ENCODE assay signal across 13 mouse cellular contexts in genomic region chr10:62530183-62530582, GRCm38 (mm10). TPM values are rescaled to one million over a fixed set of nuclear protein-coding genes. Genes with fewer than 3 reads are reported as not detected.
DNase-seq lines count a peak whose midpoint lies in the region; ATAC-seq lines count a peak whose summit lies in the region.
"Had no signal": no experiment of that assay in that cellular context is flagged by ENCODE, and none has a peak within 500 bp of the region (broad histone marks: within the 10 kb centered on the region; RNA-seq: fewer than 3 reads in every experiment).

No protein-coding gene starts in this region.

- H3K9me3 ChIP-seq in kidney, embryonic 15.5 days (replicated peaks), result no peaks in the 10 kb centered on the region
- no peaks in the 10 kb centered on the region for H3K9me3 ChIP-seq in liver, embryonic 11.5 days (ENCODE audit: control insufficient read depth, low read length)
- H3K9me3 ChIP-seq: forebrain, embryonic 10.5 days; liver, embryonic 12.5 days had no signal

- ATAC-seq in kidney, embryonic 15.5 days (replicated peaks; ENCODE audit: low FRiP score), result no peak; the same call in 1 of the 2 replicates
- peak; percentile 39; the same call in 1 of the 2 replicates for ATAC-seq in granulocyte monocyte progenitor cell, adult 5-6 weeks (replicated peaks; ENCODE audit: poor library complexity, severe bottlenecking)
- peak; percentile 82 for ATAC-seq in monocyte, adult 5-6 weeks (replicated peaks; ENCODE audit: insufficient number of reproducible peaks, low FRiP score, low TSS enrichment, poor library complexity, severe bottlenecking)
- no peak for ATAC-seq in liver, embryonic 11.5 days (replicated peaks; ENCODE audit: low FRiP score)
- ATAC-seq: CD4-positive, CD25-positive, alpha-beta regulatory T cell, adult 4 months; liver, embryonic 12.5 days had no signal

- peak; percentile 73 for DNase-seq in kidney, adult 18-20 months
- DNase-seq in kidney, postnatal 25 days, result peak; percentile 84 to 91
- no peak for DNase-seq in neural tube, embryonic 10.5 days (ENCODE audit: extremely low spot score, low spot score)
- DNase-seq in spleen, postnatal 36 days (ENCODE audit: low spot score in 2 of 2), result no peak
- no peak for DNase-seq in liver, embryonic 11.5 days (ENCODE audit: low spot score)
- DNase-seq: retina, postnatal 1 day had no signal

- 77% methylated on average over 9 of the region's 9 CpGs for WGBS in kidney, embryonic 15.5 days
- WGBS in liver, embryonic 11.5 days, result 73% methylated on average over 9 of the region's 9 CpGs

- H3K4me3 ChIP-seq in kidney, embryonic 15.5 days (replicated peaks), result no peak overlapping the region
- H3K4me3 ChIP-seq in liver, embryonic 11.5 days (ENCODE audit: low read depth, low read length), result no peak overlapping the region
- H3K4me3 ChIP-seq: forebrain, embryonic 10.5 days; layer of hippocampus, adult 2 months; liver, embryonic 12.5 days had no signal

- no peaks in the 10 kb centered on the region for H3K36me3 ChIP-seq in kidney, embryonic 15.5 days
- H3K36me3 ChIP-seq in liver, embryonic 11.5 days (ENCODE audit: control insufficient read depth, insufficient read depth, low read length), result no peaks in the 10 kb centered on the region
- H3K36me3 ChIP-seq: forebrain, embryonic 10.5 days; liver, embryonic 12.5 days had no signal

- H3K27me3 ChIP-seq in kidney, embryonic 15.5 days, result no peaks in the 10 kb centered on the region
- H3K27me3 ChIP-seq in liver, embryonic 11.5 days (replicated peaks; ENCODE audit: control insufficient read depth, insufficient read depth, low read length), result no peaks in the 10 kb centered on the region
- H3K27me3 ChIP-seq: liver, embryonic 12.5 days had no signal

- no peak overlapping the region for H3K4me2 ChIP-seq in kidney, embryonic 15.5 days
- H3K4me2 ChIP-seq in liver, embryonic 11.5 days, result no peak overlapping the region
- H3K4me2 ChIP-seq: liver, embryonic 12.5 days had no signal

- 0 out of 2 replicates have a peak, but pooled peaks cover 4% of the 10 kb centered on the region for H3K4me1 ChIP-seq in kidney, embryonic 15.5 days
- H3K4me1 ChIP-seq in liver, embryonic 11.5 days (replicated peaks; ENCODE audit: control insufficient read depth, insufficient read depth, low read length), result no peaks in the 10 kb centered on the region
- H3K4me1 ChIP-seq: forebrain, embryonic 10.5 days; liver, embryonic 12.5 days had no signal

- no peak overlapping the region for H3K27ac ChIP-seq in kidney, embryonic 15.5 days
- H3K27ac ChIP-seq in liver, embryonic 11.5 days (ENCODE audit: low read depth, low read length), result no peak overlapping the region
- H3K27ac ChIP-seq: forebrain, embryonic 10.5 days; layer of hippocampus, adult 2 months; liver, embryonic 12.5 days had no signal

- H3K9ac ChIP-seq in kidney, embryonic 15.5 days, result no peak overlapping the region
- no peak overlapping the region for H3K9ac ChIP-seq in liver, embryonic 11.5 days (ENCODE audit: low read depth, low read length)
- H3K9ac ChIP-seq: liver, embryonic 12.5 days had no signal

RNA-seq across cellular contexts. Expression of gene Srgn, which starts 2.9 kb away (rescaled TPM):
- polyA plus RNA-seq in kidney, embryonic 15.5 days (2015; fragmentation: Nextera tagmentation; extraction: Ambion mirVana), result 8.6 and 9.9 TPM in 2 replicates
- total RNA-seq in granulocyte monocyte progenitor cell, adult 5-6 weeks (2014; fragmentation: Nextera tagmentation), result 2,018 and 2,531 TPM in 2 replicates
- total RNA-seq in granulocyte monocyte progenitor cell, adult 5-6 weeks (2017), result 2,281 and 2,967 TPM in 2 replicates
- 1,192 to 2,405 TPM (median 1,864 TPM) in 3 replicates for total RNA-seq in monocyte, adult 5-6 weeks (2017)
- 59.2 and 66.1 TPM in 2 replicates for polyA plus RNA-seq in liver, embryonic 11.5 days (2014; fragmentation: Nextera tagmentation; extraction: Ambion mirVana)

RNA-seq across cellular contexts. Expression of gene Vps26a, which starts 43.6 kb away (rescaled TPM):
- polyA plus RNA-seq in kidney, embryonic 15.5 days (2015; fragmentation: Nextera tagmentation; extraction: Ambion mirVana), result 79.3 and 81.7 TPM in 2 replicates
- 59.0 and 64.1 TPM in 2 replicates for total RNA-seq in granulocyte monocyte progenitor cell, adult 5-6 weeks (2014; fragmentation: Nextera tagmentation)
- 69.8 and 92.6 TPM in 2 replicates for total RNA-seq in granulocyte monocyte progenitor cell, adult 5-6 weeks (2017)
- total RNA-seq in monocyte, adult 5-6 weeks (2017), result 86.6 to 110 TPM (median 102 TPM) in 3 replicates
- 77.4 and 87.8 TPM in 2 replicates for polyA plus RNA-seq in liver, embryonic 11.5 days (2014; fragmentation: Nextera tagmentation; extraction: Ambion mirVana)

RNA-seq across cellular contexts. Expression of gene Kif1bp, which starts 48.1 kb away (rescaled TPM):
- 34.0 and 35.2 TPM in 2 replicates for polyA plus RNA-seq in kidney, embryonic 15.5 days (2015; fragmentation: Nextera tagmentation; extraction: Ambion mirVana)
- 16.6 and 27.9 TPM in 2 replicates for total RNA-seq in granulocyte monocyte progenitor cell, adult 5-6 weeks (2014; fragmentation: Nextera tagmentation)
- total RNA-seq in granulocyte monocyte progenitor cell, adult 5-6 weeks (2017), result 16.4 and 16.9 TPM in 2 replicates
- total RNA-seq in monocyte, adult 5-6 weeks (2017), result 8.9 to 19.4 TPM (median 13.1 TPM) in 3 replicates
- 28.1 and 28.3 TPM in 2 replicates for polyA plus RNA-seq in liver, embryonic 11.5 days (2014; fragmentation: Nextera tagmentation; extraction: Ambion mirVana)

Comparison
In these comparisons a context has a peak if more than half of its experiments do, and no peak if none do; other contexts are left out.
1. DNase-seq: peak in kidney, adult 18-20 months (single experiment) and kidney, postnatal 25 days (2 of 2); none in neural tube, embryonic 10.5 days (single experiment), spleen, postnatal 36 days (0 of 2) and liver, embryonic 11.5 days (single experiment).
2. ATAC-seq: peak in granulocyte monocyte progenitor cell, adult 5-6 weeks (single experiment) and monocyte, adult 5-6 weeks (single experiment); none in kidney, embryonic 15.5 days (single experiment) and liver, embryonic 11.5 days (single experiment).